Mouse (Mus musculus) gastrocnemius, adult 8-10 months (tissue): ENCODE results near the gene Tmem179b. TPM values are rescaled to one million over a fixed set of nuclear protein-coding genes. Genes with fewer than 3 reads are reported as not detected.

Experiments
- DNase-seq, 2 experiments: peaks; one replicate each; pipeline ENCODE4 v3.0.0; 2022; ENCODE audit warnings: low spot score in 2 of 2
- total RNA-seq, 4 experiments: library from RNA; stranded (reverse); gene quantifications; 2 replicates each; pipeline ENCODE4 v1.2.4; 2022

The Tmem179b gene
- 10 to 100 TPM in 1 of 4 experiments, 1 to 10 TPM in 3; 6.9 to 10.3 (median 8.8) TPM for total RNA-seq

GRCm38 (mm10) chr19:8774086-8774835 is at the start of gene Tmem179b:
TSS of gene Tmem179b (minus strand) at chr19:8774467.
- peak; percentile 91 to 92 for DNase-seq

- no peak for DNase-seq
Observed at GRCm38 (mm10) chr19:8822696-8823095, 48.4 kb upstream of the Tmem179b start.

GRCm38 (mm10) chr19:8821146-8821545 is 46.9 kb upstream of the Tmem179b start:
- DNase-seq: no peak

GRCm38 (mm10) chr19:8820424-8820956 is 46.2 kb upstream of the Tmem179b start:
- no peak for DNase-seq

- DNase-seq: peak; percentile 97 to 98
Observed at GRCm38 (mm10) chr19:8819596-8820423, 45.5 kb upstream of the Tmem179b start, which contains the start of gene Hnrnpul2. TSS of gene Hnrnpul2 (plus strand) at chr19:8820010.

GRCm38 (mm10) chr19:8818801-8819595 is 44.7 kb upstream of the Tmem179b start, which contains the start of gene Ttc9c:
TSS of gene Ttc9c (minus strand) at chr19:8819333.
- DNase-seq: peak; percentile 95

- DNase-seq: no peak
Observed at GRCm38 (mm10) chr19:8818301-8818798, 44.1 kb upstream of the Tmem179b start.

GRCm38 (mm10) chr19:8817001-8817400 is 42.7 kb upstream of the Tmem179b start:
- no peak for DNase-seq

- no peak for DNase-seq
Observed at GRCm38 (mm10) chr19:8815812-8816211, 41.5 kb upstream of the Tmem179b start.

GRCm38 (mm10) chr19:8806810-8807209 is 32.5 kb upstream of the Tmem179b start:
- no peak for DNase-seq

- no peak for DNase-seq
Observed at GRCm38 (mm10) chr19:8803879-8804660, 29.8 kb upstream of the Tmem179b start.

- no peak for DNase-seq
Observed at GRCm38 (mm10) chr19:8803204-8803780, 29.0 kb upstream of the Tmem179b start.

GRCm38 (mm10) chr19:8802130-8802821 is 28.0 kb upstream of the Tmem179b start, which contains the start of gene Zbtb3:
TSS of gene Zbtb3 (plus strand) at chr19:8802555.
- DNase-seq: peak; percentile 94 to 95

- no peak for DNase-seq
Observed at GRCm38 (mm10) chr19:8798947-8799315, 24.7 kb upstream of the Tmem179b start.

GRCm38 (mm10) chr19:8798264-8798946 is 24.1 kb upstream of the Tmem179b start, which contains the start of gene Polr2g:
TSS of gene Polr2g (minus strand) at chr19:8798577.
- peak; percentile 86 to 91 for DNase-seq

GRCm38 (mm10) chr19:8790171-8790570 is 15.9 kb upstream of the Tmem179b start:
- no peak for DNase-seq

- DNase-seq: no peak
Observed at GRCm38 (mm10) chr19:8789171-8789570, 14.9 kb upstream of the Tmem179b start.

GRCm38 (mm10) chr19:8788521-8788920 is 14.3 kb upstream of the Tmem179b start:
- DNase-seq: no peak
